In genomic region chr14:34727709-34728108, GRCm38 (mm10) we compare ENCODE assay signal across 23 mouse cellular contexts.
"Had no signal": no experiment of that assay in that cellular context is flagged by ENCODE, and none has a peak within 500 bp of the region (broad histone marks: within the 10 kb centered on the region; RNA-seq: fewer than 3 reads in every experiment).

No protein-coding gene starts in this region.

- H3K27me3 ChIP-seq: heart, embryonic 12.5 days; hindbrain, embryonic 12.5 days; intestine, embryonic 15.5 days; limb, embryonic 13.5 days; limb, embryonic 15.5 days; liver, embryonic 12.5 days had no signal

- ATAC-seq: forebrain, embryonic 16.5 days; hindbrain, embryonic 16.5 days; inflammation-experienced regulatory T-cells, adult 6 months; intestine, embryonic 15.5 days; intestine, postnatal 0 days; liver, embryonic 12.5 days had no signal

- H3K4me2 ChIP-seq: heart, embryonic 12.5 days; hindbrain, embryonic 12.5 days; hindbrain, embryonic 14.5 days; intestine, embryonic 15.5 days; limb, embryonic 13.5 days; limb, embryonic 15.5 days; liver, embryonic 12.5 days had no signal

- DNase-seq: gastrocnemius, adult 2 months; gastrocnemius, postnatal 10 days; gastrocnemius, postnatal 25 days; heart, adult 18-20 months; heart, postnatal 10 days; heart, postnatal 4 days; layer of hippocampus, adult 9-11 months; layer of hippocampus, postnatal 36 days; left cerebral cortex, postnatal 4 days had no signal

- H3K27ac ChIP-seq: gastrocnemius, adult 2 months; heart, embryonic 10.5 days; hindbrain, embryonic 10.5 days; hindbrain, embryonic 12.5 days; hindbrain, embryonic 14.5 days; intestine, embryonic 15.5 days; limb, embryonic 13.5 days; limb, embryonic 15.5 days; liver, embryonic 12.5 days; liver, embryonic 14.5 days had no signal

- H3K4me3 ChIP-seq: gastrocnemius, adult 2 months; heart, embryonic 10.5 days; heart, embryonic 12.5 days; hindbrain, embryonic 10.5 days; hindbrain, embryonic 12.5 days; intestine, embryonic 15.5 days; limb, embryonic 13.5 days; limb, embryonic 15.5 days; liver, embryonic 12.5 days had no signal

- H3K9ac ChIP-seq: heart, embryonic 12.5 days; hindbrain, embryonic 12.5 days; hindbrain, embryonic 14.5 days; intestine, embryonic 15.5 days; limb, embryonic 13.5 days; limb, embryonic 15.5 days; liver, embryonic 12.5 days; liver, embryonic 14.5 days had no signal

- H3K4me1 ChIP-seq: heart, embryonic 10.5 days; hindbrain, embryonic 10.5 days; hindbrain, embryonic 12.5 days; intestine, embryonic 15.5 days; limb, embryonic 13.5 days; limb, embryonic 15.5 days; liver, embryonic 12.5 days had no signal

- H3K9me3 ChIP-seq: heart, embryonic 10.5 days; heart, embryonic 12.5 days; hindbrain, embryonic 10.5 days; hindbrain, embryonic 12.5 days; intestine, embryonic 15.5 days; limb, embryonic 13.5 days; limb, embryonic 15.5 days; liver, embryonic 12.5 days had no signal
